Mouse (Mus musculus): ENCODE data around the gene Lyst. TPM values are rescaled to one million over a fixed set of nuclear protein-coding genes. Genes with fewer than 3 reads are reported as not detected.
"Not testable (repeated sequence)": the region's sequence is repeated elsewhere in the genome, so short reads cannot be mapped to it uniquely, and the experiment has no call there.

Gene Lyst
- total RNA-seq (2021), result 10 to 100 TPM; 18.0 to 22.6 TPM
- long read RNA-seq, experiment 1, partial matches to known transcripts, result 0 of 1 reads
- long read RNA-seq, experiment 1, other reads (novel, unspliced or antisense), result 1 of 1 reads
- long read RNA-seq, experiment 2, partial matches to known transcripts, result 0 of 2 reads
- long read RNA-seq, experiment 2, other reads (novel, unspliced or antisense), result 2 of 2 reads

- peak; percentile 99 for DNase-seq (ENCODE audit: low spot score in 2 of 2)
These were observed at the start of gene Lyst for GRCm38 (mm10) chr13:13590048-13591011. Gene Lyst, plus strand, starts transcription at chr13:13590397.

- not testable (repeated sequence) for DNase-seq (ENCODE audit: low spot score in 2 of 2)
These were observed 47.1 kb upstream of the Lyst start for GRCm38 (mm10) chr13:13543073-13543472.

DNA sequence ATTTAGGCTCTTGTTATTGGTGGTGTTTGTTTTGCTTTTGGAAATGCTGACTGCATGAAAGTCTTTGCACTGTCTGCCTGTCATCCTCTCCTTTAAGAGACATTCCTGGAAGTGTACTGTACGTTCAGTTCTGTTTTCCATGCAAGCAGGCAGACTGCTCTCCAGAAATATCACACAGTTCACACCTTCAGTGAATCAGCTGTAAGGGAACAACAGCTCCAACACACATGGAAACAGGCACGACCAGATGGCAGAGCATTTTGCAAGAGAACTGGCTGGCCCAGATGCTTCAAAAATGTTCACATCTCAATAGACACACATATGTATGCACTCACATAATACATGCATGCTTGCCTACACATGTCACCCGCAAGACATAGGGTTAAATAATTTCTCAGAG, 43.4 kb upstream of the Lyst start:
- no peak for DNase-seq (ENCODE audit: low spot score in 2 of 2)

DNA sequence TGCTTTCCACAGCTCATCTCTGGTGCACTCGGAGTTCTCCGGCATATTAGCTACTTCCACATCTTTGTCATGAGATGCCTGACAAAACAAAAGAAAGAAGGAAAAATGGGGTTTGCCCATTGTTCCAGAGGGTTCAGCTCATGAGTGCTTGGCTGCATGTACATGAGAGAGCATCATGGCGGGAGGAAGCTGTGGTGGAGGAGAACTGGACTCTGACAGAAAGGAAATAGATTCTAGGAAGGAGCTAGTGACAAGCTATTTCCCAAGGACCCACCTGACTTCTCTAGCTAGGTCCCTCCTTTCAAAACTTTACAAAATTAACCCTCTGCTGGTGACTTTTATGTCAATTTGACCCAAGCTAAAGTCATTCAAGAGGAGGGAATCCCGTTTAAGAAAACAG, 42.3 kb upstream of the Lyst start:
- no peak for DNase-seq (ENCODE audit: low spot score in 2 of 2)

GRCm38 (mm10) chr13:13548431-13549190, 41.6 kb upstream of the Lyst start:
- DNase-seq (ENCODE audit: low spot score in 2 of 2), result no peak

DNA sequence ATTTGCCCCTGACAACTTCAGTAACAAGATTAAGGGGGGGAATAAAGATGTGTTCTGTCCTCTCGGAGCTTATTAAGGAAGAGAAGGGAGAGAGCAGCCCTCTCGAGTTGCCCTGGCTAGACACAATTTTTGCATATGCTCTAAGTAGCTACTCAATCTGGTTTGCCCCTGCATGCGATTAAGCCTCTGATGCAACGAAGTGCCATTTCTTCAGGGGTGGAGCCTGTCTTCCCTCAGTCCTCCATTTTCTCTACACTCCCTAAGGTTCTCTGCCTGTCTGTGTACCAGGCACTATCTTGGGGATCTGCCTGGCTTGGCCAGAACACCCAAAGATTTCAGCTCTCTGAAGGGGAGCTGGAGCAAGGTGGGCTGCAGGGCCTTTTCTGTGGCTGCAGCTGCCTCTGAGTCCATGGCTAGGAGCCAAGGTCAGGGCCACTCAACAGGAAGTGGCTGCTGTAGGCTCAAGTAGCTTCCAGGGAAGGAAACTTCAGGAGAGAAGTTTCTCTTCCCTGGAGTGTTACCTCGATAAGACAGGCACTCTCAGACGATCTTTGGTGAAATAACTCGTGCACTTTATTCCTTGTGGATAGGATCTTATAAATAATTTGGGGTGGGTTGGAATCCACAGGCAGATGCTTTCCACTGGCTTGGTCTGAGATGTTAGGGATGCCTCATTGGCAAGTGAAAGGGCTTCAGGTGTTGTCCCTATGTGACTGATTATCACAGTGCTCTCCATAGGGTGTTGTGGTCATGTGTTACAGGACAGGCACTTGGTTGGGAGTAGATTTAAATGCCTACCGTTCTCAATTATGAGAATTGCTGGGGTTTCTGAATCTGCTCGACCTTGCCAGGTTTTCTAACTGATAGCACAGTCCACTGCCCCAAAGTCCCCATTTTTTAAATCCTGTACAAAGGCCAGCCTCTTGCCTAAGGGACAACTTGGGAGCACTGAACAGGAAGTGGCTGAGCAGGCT, 40.2 kb upstream of the Lyst start:
- DNase-seq (ENCODE audit: low spot score in 2 of 2), result no peak

DNA sequence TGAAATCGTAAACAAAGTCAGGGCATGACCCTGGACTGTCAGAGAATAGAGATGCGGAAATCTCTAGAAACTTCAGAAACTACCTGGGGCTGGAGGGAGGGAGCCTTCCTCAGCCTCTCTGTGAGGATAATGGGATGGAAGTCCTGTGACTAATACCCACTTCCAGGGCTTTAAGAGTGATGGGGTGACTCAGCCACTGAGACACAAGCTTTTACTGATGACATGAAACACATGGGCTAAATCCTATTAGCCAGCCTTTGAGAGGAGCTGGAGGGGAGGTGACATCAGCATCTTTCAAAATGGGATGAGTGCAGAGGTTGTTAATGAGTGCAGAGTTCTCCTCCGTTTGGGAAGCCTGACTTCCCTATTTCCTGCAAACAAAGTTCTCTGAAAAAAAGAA, 38.2 kb upstream of the Lyst start:
- no peak for DNase-seq (ENCODE audit: low spot score in 2 of 2)

GRCm38 (mm10) chr13:13553660-13554059, 36.5 kb upstream of the Lyst start:
- DNase-seq (ENCODE audit: low spot score in 2 of 2), result no peak

DNA sequence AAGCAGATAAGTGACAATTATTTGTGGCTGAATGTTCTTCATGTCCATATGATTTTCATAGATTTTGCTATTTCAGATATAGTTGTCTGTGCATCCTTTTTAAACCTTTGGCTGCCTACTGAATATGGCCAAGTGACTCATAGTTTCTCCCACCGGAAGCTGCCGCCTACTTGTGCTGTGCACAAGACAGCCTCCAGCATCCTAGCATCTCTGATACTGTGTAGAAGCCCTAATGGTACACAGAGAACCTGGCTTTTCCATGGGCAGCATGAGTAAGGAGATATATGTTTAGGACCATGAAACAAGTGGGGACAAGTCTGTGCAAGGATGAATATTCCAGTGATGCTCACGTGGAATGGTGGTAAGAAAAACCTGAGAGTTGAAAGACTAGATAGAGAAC, 35.0 kb upstream of the Lyst start:
- no peak for DNase-seq (ENCODE audit: low spot score in 2 of 2)

- DNase-seq (ENCODE audit: low spot score in 2 of 2), result no peak
These were observed 33.0 kb upstream of the Lyst start for GRCm38 (mm10) chr13:13557001-13557743.

- DNase-seq (ENCODE audit: low spot score in 2 of 2), result no peak
These were observed 31.9 kb upstream of the Lyst start for GRCm38 (mm10) chr13:13558251-13558650.

GRCm38 (mm10) chr13:13558900-13559299, 31.3 kb upstream of the Lyst start:
- no peak for DNase-seq (ENCODE audit: low spot score in 2 of 2)

GRCm38 (mm10) chr13:13562571-13562970, 27.6 kb upstream of the Lyst start:
- DNase-seq (ENCODE audit: low spot score in 2 of 2), result no peak

- DNase-seq (ENCODE audit: low spot score in 2 of 2), result no peak
These were observed 26.1 kb upstream of the Lyst start for GRCm38 (mm10) chr13:13564116-13564515.

DNA sequence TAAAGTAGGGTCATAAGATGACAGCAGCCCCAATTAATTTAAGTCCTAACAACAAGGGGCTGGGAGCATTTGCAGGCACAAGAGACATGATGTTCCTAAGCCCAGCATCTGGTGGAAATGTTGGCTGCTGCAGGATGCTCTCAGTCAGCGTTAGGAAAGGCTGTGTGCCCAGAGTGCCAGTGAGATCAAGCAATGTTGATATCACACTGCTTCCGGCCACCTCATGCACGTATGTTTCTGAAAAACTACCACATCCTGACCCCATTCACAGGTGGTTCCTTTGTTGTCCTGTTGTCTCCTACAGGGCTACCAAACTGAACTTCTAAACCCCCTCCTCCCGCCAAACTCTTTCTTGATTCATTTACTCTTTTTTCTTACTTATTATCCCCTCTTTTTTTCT, 25.7 kb upstream of the Lyst start:
- no peak for DNase-seq (ENCODE audit: low spot score in 2 of 2)

- no peak for DNase-seq (ENCODE audit: low spot score in 2 of 2)
These were observed 22.6 kb upstream of the Lyst start for GRCm38 (mm10) chr13:13567640-13568039.

DNA sequence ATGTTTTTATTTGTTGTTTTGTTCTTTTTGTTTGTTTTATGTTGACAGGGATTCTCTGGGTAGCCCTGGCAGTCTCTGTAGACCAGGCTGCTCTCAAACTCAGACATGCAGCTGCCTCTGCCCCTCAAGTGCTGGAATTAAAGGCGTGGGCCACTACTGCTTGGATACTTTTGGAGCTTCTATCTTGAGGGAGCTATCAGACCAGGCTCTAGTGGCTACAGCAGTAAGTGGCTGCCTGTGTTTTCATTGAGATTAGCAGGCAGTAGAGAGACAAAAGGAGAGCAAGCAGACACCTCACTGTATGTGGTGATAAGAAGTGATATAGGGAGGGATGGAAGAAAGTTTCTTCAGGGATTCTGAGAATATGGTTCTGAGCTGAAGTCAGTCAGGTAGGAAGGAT, 21.4 kb upstream of the Lyst start:
- DNase-seq (ENCODE audit: low spot score in 2 of 2), result no peak

GRCm38 (mm10) chr13:13569603-13570002, 20.6 kb upstream of the Lyst start:
- DNase-seq (ENCODE audit: low spot score in 2 of 2), result no peak

GRCm38 (mm10) chr13:13572060-13572835, 17.9 kb upstream of the Lyst start:
- no peak for DNase-seq (ENCODE audit: low spot score in 2 of 2)

All from adrenal gland, adult 18-20 months (tissue).